Mouse (Mus musculus) testis, adult 2 months (tissue): ENCODE data around the gene Top2a.

Experiments used
- CTCF ChIP-seq: fragments of 200-500 bp; IDR thresholded peaks from 2 replicates; pipeline ENCODE4 v1.5.1; 2012; ENCODE audit warnings: low read depth, mild to moderate bottlenecking, inconsistent platforms, low read length, moderate library complexity; ENCODE audit not compliant: control insufficient read depth, insufficient read depth, insufficient replicate concordance
- POLR2A ChIP-seq: fragments of 200-500 bp; IDR thresholded peaks from 2 replicates; pipeline ENCODE4 v1.6.1; 2012; ENCODE audit warnings: low read depth, mild to moderate bottlenecking, inconsistent platforms, low read length, moderate library complexity; ENCODE audit not compliant: control insufficient read depth

GRCm38 (mm10) chr11:98990866-98991265, 33.1 kb downstream of the Top2a start:
- TF ChIP-seq CTCF (no peak), POLR2A (no peak)
